In the genomic region with DNA sequence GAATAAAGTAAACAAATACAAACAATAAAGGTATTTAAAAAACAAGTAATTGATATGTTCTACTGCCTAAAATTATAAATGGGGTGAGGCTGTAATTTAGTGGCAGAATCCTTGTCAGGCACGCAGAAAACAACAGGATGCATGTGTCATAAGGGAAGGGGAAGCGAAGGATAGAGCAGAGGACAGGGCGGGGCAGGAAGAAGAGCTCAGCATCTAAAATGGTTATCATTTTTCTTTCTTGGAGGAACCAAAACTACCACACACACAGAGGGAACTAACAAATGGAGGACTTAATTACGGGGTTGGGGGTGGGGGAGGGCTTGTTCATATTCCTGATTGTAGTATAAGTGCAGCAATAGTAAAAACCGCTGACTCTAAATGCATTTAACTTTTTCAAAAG, we compare ENCODE assay signal across 20 mouse cellular contexts.
DNase-seq lines count a peak whose midpoint lies in the region; ATAC-seq and TF ChIP-seq lines count a peak whose summit lies in the region.
"Had no signal": no experiment of that assay in that cellular context is flagged by ENCODE, and none has a peak within 500 bp of the region (broad histone marks: within the 10 kb centered on the region; RNA-seq: fewer than 3 reads in every experiment).

No protein-coding gene starts in this region.

- no peak for TF ChIP-seq EP300 in CH12.LX (IDR thresholded peaks at IDR 0.05; ENCODE audit: low read length)

- no peaks in the 10 kb centered on the region for H3K4me1 ChIP-seq in kidney, embryonic 15.5 days
- H3K4me1 ChIP-seq in CH12.LX (ENCODE audit: control insufficient read depth in 1 of 2, insufficient read depth in 2 of 2): peaks cover 0 to 15% of the 10 kb centered on the region in 2 experiments; a peak in 2 of 4 replicates
- H3K4me1 ChIP-seq: hindbrain, embryonic 15.5 days; limb, embryonic 13.5 days; liver, embryonic 12.5 days had no signal

- H3K27ac ChIP-seq in kidney, embryonic 15.5 days: no peak overlapping the region
- no peak overlapping the region for H3K27ac ChIP-seq in CH12.LX (ENCODE audit: insufficient read depth, low read depth)
- H3K27ac ChIP-seq in layer of hippocampus, adult 2 months: no peak overlapping the region
- H3K27ac ChIP-seq: hindbrain, embryonic 15.5 days; left cerebral cortex, adult 2 months; limb, embryonic 13.5 days; liver, embryonic 12.5 days had no signal

- dilution Hi-C loops in CH12.LX (cut with MboI; ENCODE audit: extremely low pct_ligation_motif_present, extremely low pct_unique_long_range_greater_than_20kb, low sequenced_read_pairs): no loop called here

- no peak for TF ChIP-seq RAD21 in CH12.LX (IDR thresholded peaks at IDR 0.05; ENCODE audit: low read depth, low read length)

- in situ Hi-C loops in CH12.LX (cut with MboI; ENCODE audit: low pct_ligation_motif_present, low pct_unique_long_range_greater_than_20kb, low sequenced_read_pairs): no loop called here

- ATAC-seq in kidney, embryonic 15.5 days (replicated peaks; ENCODE audit: low FRiP score): no peak
- peak; percentile 92 for ATAC-seq in granulocyte monocyte progenitor cell, adult 5-6 weeks (replicated peaks; ENCODE audit: poor library complexity, severe bottlenecking)
- ATAC-seq: activated CD4-positive, CD25-positive, alpha-beta regulatory T cell, adult 4 months; forebrain, embryonic 16.5 days; liver, embryonic 12.5 days had no signal

- H3K4me3 ChIP-seq in kidney, embryonic 15.5 days (replicated peaks): no peak overlapping the region
- no peak overlapping the region for H3K4me3 ChIP-seq in CH12.LX (replicated peaks in 1 of 3; ENCODE audit: low read depth in 2 of 3, low read length in 2 of 3, poor library complexity in 1 of 3)
- no peak overlapping the region for H3K4me3 ChIP-seq in layer of hippocampus, adult 2 months
- H3K4me3 ChIP-seq: erythroblast, embryonic 14.5 days; heart, embryonic 12.5 days; hindbrain, embryonic 15.5 days; left cerebral cortex, adult 2 months; limb, embryonic 13.5 days; liver, embryonic 12.5 days had no signal

- no peaks in the 10 kb centered on the region for H3K9me3 ChIP-seq in kidney, embryonic 15.5 days (replicated peaks)
- H3K9me3 ChIP-seq in CH12.LX (replicated peaks; ENCODE audit: low read length): no peaks in the 10 kb centered on the region
- H3K9me3 ChIP-seq: heart, embryonic 12.5 days; hindbrain, embryonic 15.5 days; limb, embryonic 13.5 days; liver, embryonic 12.5 days had no signal

- H3K9ac ChIP-seq in kidney, embryonic 15.5 days: no peak overlapping the region
- no peak overlapping the region for H3K9ac ChIP-seq in CH12.LX (ENCODE audit: insufficient read depth, low read depth)
- H3K9ac ChIP-seq: heart, embryonic 12.5 days; hindbrain, embryonic 15.5 days; limb, embryonic 13.5 days; liver, embryonic 12.5 days had no signal

- H3K4me2 ChIP-seq in kidney, embryonic 15.5 days: no peak overlapping the region
- H3K4me2 ChIP-seq in CH12.LX (ENCODE audit: insufficient read depth, low read depth, poor library complexity, severe bottlenecking): no peak overlapping the region
- H3K4me2 ChIP-seq: heart, embryonic 12.5 days; hindbrain, embryonic 15.5 days; limb, embryonic 13.5 days; liver, embryonic 12.5 days had no signal

- H3K79me2 ChIP-seq in CH12.LX (replicated peaks; ENCODE audit: control insufficient read depth, extremely low read depth, insufficient read depth, poor library complexity, severe bottlenecking): no peaks in the 10 kb centered on the region

- 80% methylated on average over 5 of the region's 5 CpGs for WGBS in kidney, embryonic 15.5 days

- no peaks in the 10 kb centered on the region for H3K27me3 ChIP-seq in kidney, embryonic 15.5 days
- H3K27me3 ChIP-seq in CH12.LX (replicated peaks): no peaks in the 10 kb centered on the region
- H3K27me3 ChIP-seq: heart, embryonic 12.5 days; hindbrain, embryonic 15.5 days; limb, embryonic 13.5 days; liver, embryonic 12.5 days had no signal

- no peak for TF ChIP-seq POLR2A in CH12.LX (IDR thresholded peaks at IDR 0.05; ENCODE audit: low read depth, low read length)

- H3K36me3 ChIP-seq in kidney, embryonic 15.5 days: no peaks in the 10 kb centered on the region
- H3K36me3 ChIP-seq in CH12.LX (replicated peaks in 1 of 2; ENCODE audit: control insufficient read depth in 1 of 2, insufficient read depth in 1 of 2, low read length in 1 of 2): peaks cover 6 to 14% of the 10 kb centered on the region in 2 experiments
- H3K36me3 ChIP-seq: heart, embryonic 12.5 days; hindbrain, embryonic 15.5 days; limb, embryonic 13.5 days had no signal

- TF ChIP-seq CTCF in CH12.LX (conservative IDR thresholded peaks at IDR 0.05 in 1 of 2, IDR thresholded peaks at IDR 0.05 in 1 of 2; ENCODE audit: low read depth in 2 of 2, low read length in 2 of 2): no peak
- no peak for TF ChIP-seq CTCF in layer of hippocampus, adult 2 months (conservative IDR thresholded peaks at IDR 0.05)

- peak; percentile 2 for DNase-seq in gastrocnemius, adult 18-20 months (ENCODE audit: low spot score)
- DNase-seq in gastrocnemius, postnatal 10 days: no peak
- peak; percentile 8 for DNase-seq in kidney, adult 9 months
- peak; percentile 33 for DNase-seq in CH12.LX (ENCODE audit: extremely low read depth)
- no peak for DNase-seq in cerebellum, postnatal 10 days
- DNase-seq in layer of hippocampus, adult 2 months (ENCODE audit: low spot score in 2 of 2): no peak
- DNase-seq: adrenal gland, adult 8-10 months; cerebellum, adult 9-11 months; midbrain, embryonic 14.5 days; thymus, postnatal 25 days had no signal

TF ChIP-seq in CH12.LX, 34 proteins besides CTCF, POLR2A, EP300 and RAD21:
- TF ChIP-seq MAX (IDR thresholded peaks at IDR 0.05; ENCODE audit: low read length): no peak
- TF ChIP-seq MYC (IDR thresholded peaks at IDR 0.05; ENCODE audit: low read depth, low read length): no peak
- TF ChIP-seq E2F4 (IDR thresholded peaks at IDR 0.05; ENCODE audit: insufficient replicate concordance, low read depth, low read length): no peak
TF ChIP-seq in CH12.LX: peak in this region for 0.

Comparison
In these comparisons a context has a peak if more than half of its experiments do, and no peak if none do; other contexts are left out.
1. DNase-seq: peak in gastrocnemius, adult 18-20 months (single experiment), kidney, adult 9 months (single experiment) and CH12.LX (single experiment); none in gastrocnemius, postnatal 10 days (single experiment), cerebellum, postnatal 10 days (0 of 2) and layer of hippocampus, adult 2 months (0 of 2).